Mouse (Mus musculus): ENCODE results near the gene Cap2.

DNA sequence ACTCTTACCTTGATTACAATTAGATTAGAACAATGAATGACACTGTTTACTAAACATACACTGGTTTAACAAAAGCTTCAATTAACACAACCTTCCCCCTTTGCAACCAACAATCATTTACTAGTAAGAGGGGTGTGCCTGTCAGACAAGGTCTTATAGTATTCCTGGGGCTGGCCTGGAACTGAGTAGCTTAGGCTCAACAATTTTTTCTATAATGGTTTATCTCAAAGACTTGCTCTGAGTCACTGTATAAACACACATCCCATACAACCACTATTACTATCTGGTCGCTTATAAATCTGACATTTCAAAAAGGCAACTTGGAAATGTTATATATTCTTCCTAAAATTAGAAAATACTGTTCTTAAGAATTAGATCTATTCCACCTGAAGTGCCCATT is 181.7 kb downstream of the Cap2 start:
- TF ChIP-seq CTCF (IDR thresholded peaks at IDR 0.05 in 2 of 3, conservative IDR thresholded peaks at IDR 0.05 in 1 of 3; ENCODE audit: control insufficient read depth in 1 of 3, insufficient read depth in 1 of 3, low read depth in 2 of 3, low read length in 3 of 3, poor library complexity in 1 of 3, severe bottlenecking in 1 of 3): no peak
- no peak for TF ChIP-seq GATA1 (IDR thresholded peaks at IDR 0.05; ENCODE audit: low read depth, low read length)
- no peak for TF ChIP-seq MYC (IDR thresholded peaks at IDR 0.05; ENCODE audit: low read depth, low read length)
- TF ChIP-seq NRF1 (IDR thresholded peaks at IDR 0.05; ENCODE audit: insufficient read depth, low read depth, low read length, poor library complexity, severe bottlenecking): no peak
- TF ChIP-seq ZNF384 (IDR thresholded peaks at IDR 0.05; ENCODE audit: low read depth, low read length): no peak
- no peak for TF ChIP-seq RAD21 (IDR thresholded peaks at IDR 0.05; ENCODE audit: low read depth, low read length)
- TF ChIP-seq RCOR1 (IDR thresholded peaks at IDR 0.05; ENCODE audit: low read depth, low read length): no peak
